Mouse (Mus musculus) cerebellum, adult 2 months (tissue): ENCODE measurements around the gene Fam69b. TPM values are rescaled to one million over a fixed set of nuclear protein-coding genes. Genes with fewer than 3 reads are reported as not detected.
A peak's percentile ranks its signal among the peaks of the same experiment; 100 is the strongest.
"Not testable (repeated sequence)": the region's sequence is repeated elsewhere in the genome, so short reads cannot be mapped to it uniquely, and the experiment has no call there.

ENCODE experiments used
- DNase-seq, 2 experiments: peaks; one replicate each; pipeline ENCODE4 v3.0.0; 2021
- H3K27ac ChIP-seq: fragments of 200-500 bp; 2 replicates; pipeline ENCODE4 v1.5.1; 2012; ENCODE audit warnings: low read length, control low read depth, inconsistent platforms; ENCODE audit not compliant: insufficient read depth
- H3K27me3 ChIP-seq: fragments of 200-500 bp; 2 replicates; pipeline ENCODE4 v1.6.1; 2012; ENCODE audit warnings: inconsistent platforms, mild to moderate bottlenecking, low read length, moderate library complexity; ENCODE audit not compliant: control insufficient read depth, insufficient read depth
- H3K4me1 ChIP-seq: fragments of 200-500 bp; 2 replicates; pipeline ENCODE4 v1.6.1; 2011; ENCODE audit warnings: low read length; ENCODE audit not compliant: control insufficient read depth, insufficient read depth
- H3K4me3 ChIP-seq: fragments of 200-500 bp; replicated peaks from 2 replicates; pipeline ENCODE3; 2011; ENCODE audit warnings: mild to moderate bottlenecking, low read depth, low read length, control low read depth; ENCODE audit not compliant: insufficient read depth
- CTCF ChIP-seq: fragments of 200-500 bp; IDR thresholded peaks from 2 replicates; pipeline ENCODE4 v1.5.1; 2011; ENCODE audit warnings: low read depth, mild to moderate bottlenecking, control low read depth, low read length, moderate library complexity, borderline replicate concordance; ENCODE audit not compliant: insufficient read depth
- POLR2A ChIP-seq: fragments of 200-500 bp; IDR thresholded peaks from 2 replicates; pipeline ENCODE4 v1.6.1; 2011; ENCODE audit warnings: low read length, control low read depth, borderline replicate concordance; ENCODE audit not compliant: insufficient read depth
- WGBS: fragments of 180-500 bp; shearing (Covaris S2); methylation state at CpG from one replicate; pipeline ENCODE4 v1.1.7; 2018; 5-methylcytosine and 5-hydroxymethylcytosine counted together
- polyA plus RNA-seq: library from polyadenylated mRNA; depleted of rRNA; stranded (reverse); fragments of >200 nt; gene quantifications from 2 replicates; pipeline ENCODE4 v1.2.3, GENCODE M21; 2012; rRNA removed

Fam69b gene
- polyA plus RNA-seq, 1 experiment = 147 TPM

DNA sequence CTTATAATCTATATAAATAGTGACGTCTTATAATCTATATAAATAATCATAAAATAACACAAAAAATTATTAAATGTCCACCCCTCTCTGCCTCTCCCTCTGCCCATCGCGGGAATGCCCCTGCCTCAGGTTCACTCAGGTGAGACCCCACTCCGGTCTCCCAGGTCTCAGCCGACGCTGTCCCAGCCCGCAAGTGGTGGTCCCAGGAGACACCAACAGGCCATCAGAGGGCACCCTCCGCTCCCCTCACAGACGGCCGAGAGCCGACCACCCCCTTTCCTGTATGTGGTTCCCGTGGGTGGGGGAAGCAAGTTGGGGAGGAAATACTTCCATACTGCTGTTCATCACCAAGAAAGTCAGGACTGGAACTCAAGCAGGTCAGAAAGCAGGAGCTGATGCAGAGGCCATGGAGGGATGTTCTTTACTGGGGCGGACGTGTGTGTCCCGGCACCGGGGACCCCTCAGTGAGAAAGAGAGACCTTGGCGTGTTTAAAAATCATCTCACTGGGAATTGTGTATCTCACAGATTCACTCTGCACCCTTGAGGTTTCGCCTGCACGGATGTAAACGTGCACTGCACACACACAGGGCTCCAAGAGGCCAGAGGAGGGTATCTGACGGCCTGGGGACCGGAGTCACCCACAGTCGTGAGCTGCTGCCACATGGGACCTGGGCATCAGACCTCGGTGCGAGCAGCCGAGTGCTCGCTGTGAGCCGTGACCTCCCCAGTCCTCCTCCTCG is 33.7 kb downstream of the Fam69b start:
- Histone ChIP-seq H3K4me3 (no peak overlapping the region), H3K27me3 (no peaks in the 10 kb centered on the region; the same call in 1 of the 2 replicates), H3K27ac (no peak overlapping the region), H3K4me1 (no peaks in the 10 kb centered on the region)
- DNase-seq = no peak
- TF ChIP-seq POLR2A = no peak
- TF ChIP-seq CTCF = no peak
- WGBS = 40% methylated on average over 29 of the region's 29 CpGs

GRCm38 (mm10) chr2:26662509-26662882 is 34.2 kb downstream of the Fam69b start:
- no peak overlapping the region for H3K27ac ChIP-seq
- DNase-seq = no peak
- no peaks in the 10 kb centered on the region; the same call in 1 of the 2 replicates for H3K27me3 ChIP-seq
- H3K4me1 ChIP-seq = no peaks in the 10 kb centered on the region
- WGBS = 79% methylated on average over 13 of the region's 13 CpGs
- TF ChIP-seq POLR2A (no peak), CTCF (no peak)
- H3K4me3 ChIP-seq = no peak overlapping the region

DNA sequence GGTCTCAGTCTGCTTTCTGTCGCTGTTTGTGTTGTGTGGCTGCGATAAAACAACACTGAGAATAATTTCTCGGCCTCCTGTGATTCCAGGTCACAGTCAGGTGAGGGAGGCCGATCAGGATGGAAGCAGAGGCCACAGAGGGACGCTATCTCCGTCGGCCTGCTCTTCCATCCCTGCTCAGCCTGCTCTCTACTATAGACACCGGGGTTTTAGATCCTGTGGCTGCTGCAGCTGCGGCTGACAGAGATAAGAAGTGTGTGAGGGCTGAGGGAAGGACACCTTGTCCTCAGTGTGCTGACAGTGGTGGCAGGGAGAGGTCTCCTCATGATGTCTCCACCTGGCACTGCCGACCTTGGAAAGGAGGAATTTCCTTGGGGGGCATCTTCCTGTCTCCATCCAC is 34.9 kb downstream of the Fam69b start:
- H3K27ac ChIP-seq = no peak overlapping the region
- no peak for DNase-seq
- 75% methylated on average over 10 of the region's 10 CpGs for WGBS
- no peaks in the 10 kb centered on the region for H3K4me1 ChIP-seq
- TF ChIP-seq CTCF (no peak), POLR2A (no peak)
- no peaks in the 10 kb centered on the region; the same call in 1 of the 2 replicates for H3K27me3 ChIP-seq
- H3K4me3 ChIP-seq = no peak overlapping the region

- peak; percentile 26; the same call in 1 of the 2 replicates for TF ChIP-seq CTCF
- not testable (repeated sequence) for H3K27ac ChIP-seq
- DNase-seq = peak in 1 of 2 experiments; percentile 27
These were observed 35.3 kb downstream of the Fam69b start for GRCm38 (mm10) chr2:26663551-26663950.

GRCm38 (mm10) chr2:26668746-26669145 is 40.5 kb downstream of the Fam69b start:
- H3K27me3 ChIP-seq = no peaks in the 10 kb centered on the region
- no peak overlapping the region for H3K4me3 ChIP-seq
- H3K4me1 ChIP-seq = no peaks in the 10 kb centered on the region
- DNase-seq = no peak
- H3K27ac ChIP-seq = no peak overlapping the region
- no peak for TF ChIP-seq POLR2A
- TF ChIP-seq CTCF = no peak

More at GRCm38 (mm10) chr2:26663551-26663950, 35.3 kb downstream of the Fam69b start:
- not testable (repeated sequence) for H3K4me3 ChIP-seq, H3K4me1 ChIP-seq, H3K27me3 ChIP-seq
- 88% methylated on average over 1 of the region's 1 CpGs for WGBS

GRCm38 (mm10) chr2:26671182-26671581 is 42.9 kb downstream of the Fam69b start, which contains the start of gene Lcn4:
Lcn4 (minus strand) TSS chr2:26671282.
- DNase-seq = no peak
- no peak for TF ChIP-seq POLR2A
- no peak for TF ChIP-seq CTCF
- no peak within 1 kb of the TSS for H3K27ac ChIP-seq
- no peaks in the 10 kb centered on the region for H3K4me1 ChIP-seq
- H3K4me3 ChIP-seq = no peak within 1 kb of the TSS
- no peaks in the 10 kb centered on the region for H3K27me3 ChIP-seq
- WGBS = 89% methylated on average over 3 of the region's 3 CpGs

Other genes with a start within 250 kb of the Fam69b start
- gene Snapc4, start 247.8 kb upstream of the Fam69b start, polyA plus RNA-seq = 59.2 and 63.9 TPM in 2 replicates
- gene Entr1, start 239.1 kb upstream of the Fam69b start, polyA plus RNA-seq = 288 and 289 TPM in 2 replicates
- gene Pmpca, start 239.1 kb upstream of the Fam69b start, polyA plus RNA-seq = 98.2 and 104 TPM in 2 replicates
- gene Inpp5e, start 219.3 kb upstream of the Fam69b start, polyA plus RNA-seq = 60.2 and 67.9 TPM in 2 replicates
- gene Sec16a, start 183.2 kb upstream of the Fam69b start, polyA plus RNA-seq = 43.2 and 44.6 TPM in 2 replicates
- 10.5 and 11.6 TPM in 2 replicates for gene Notch1, start 111.8 kb upstream of the Fam69b start, polyA plus RNA-seq
- gene Egfl7, start 48.4 kb upstream of the Fam69b start, polyA plus RNA-seq = 87.1 and 93.0 TPM in 2 replicates
- gene Gm20532, start 41.8 kb upstream of the Fam69b start, polyA plus RNA-seq = not detected in 2 replicates
- gene Agpat2, start 24.0 kb upstream of the Fam69b start, polyA plus RNA-seq = 2.1 and 2.6 TPM in 2 replicates
- not detected in 2 replicates for gene Lcn4, start 42.8 kb downstream of the Fam69b start, polyA plus RNA-seq
- 0.08 TPM in 1 of 2 replicates, not detected in the other for gene Abo, start 236.5 kb downstream of the Fam69b start, polyA plus RNA-seq